8 mouse cellular contexts compared by ENCODE assay signal in genomic region chr1:41001154-41001949, GRCm38 (mm10).
DNase-seq lines count a peak whose midpoint lies in the region; ATAC-seq and TF ChIP-seq lines count a peak whose summit lies in the region.

No protein-coding gene starts in this region.

- H3K27me3 ChIP-seq in liver, adult 2 months (ENCODE audit: control insufficient read depth, insufficient read depth, low read length): no peaks in the 10 kb centered on the region
- H3K27me3 ChIP-seq in liver, embryonic 12.5 days (replicated peaks): no peaks in the 10 kb centered on the region
- no peaks in the 10 kb centered on the region for H3K27me3 ChIP-seq in hindbrain, embryonic 15.5 days

- H3K9me3 ChIP-seq in liver, embryonic 12.5 days (replicated peaks): no peaks in the 10 kb centered on the region
- H3K9me3 ChIP-seq in hindbrain, embryonic 15.5 days: no peaks in the 10 kb centered on the region

- H3K79me2 ChIP-seq in liver, adult 2 months (ENCODE audit: control insufficient read depth, insufficient read depth, low read length): no peaks in the 10 kb centered on the region

- TF ChIP-seq CTCF in liver, adult 2 months (IDR thresholded peaks at IDR 0.05; ENCODE audit: low read depth, low read length): peak; percentile 9; the same call in 1 of the 2 replicates

- no peak overlapping the region for H3K27ac ChIP-seq in liver, adult 2 months (replicated peaks; ENCODE audit: insufficient read depth, low read depth, low read length)
- no peak overlapping the region for H3K27ac ChIP-seq in liver, embryonic 12.5 days
- H3K27ac ChIP-seq in hindbrain, embryonic 15.5 days (replicated peaks): no peak overlapping the region

- no peak overlapping the region for H3K4me3 ChIP-seq in liver, adult 2 months (ENCODE audit: insufficient read depth, low read depth, low read length)
- H3K4me3 ChIP-seq in liver, embryonic 12.5 days: no peak overlapping the region
- no peak overlapping the region for H3K4me3 ChIP-seq in hindbrain, embryonic 15.5 days

- no peak overlapping the region for H3K9ac ChIP-seq in liver, adult 2 months (ENCODE audit: low read depth, low read length)
- no peak overlapping the region for H3K9ac ChIP-seq in liver, embryonic 12.5 days
- H3K9ac ChIP-seq in hindbrain, embryonic 15.5 days: no peak overlapping the region

- DNase-seq in liver, adult 2 months (ENCODE audit: extremely low read depth, low read depth, low spot score): no peak
- DNase-seq in embryo, embryonic 11.5 days (ENCODE audit: low read depth, low spot score): peak; percentile 20
- DNase-seq in left cerebral cortex, postnatal 36 days (ENCODE audit: low spot score in 2 of 2): peak; percentile 53 to 54
- DNase-seq in right cerebral cortex, adult 2 months (ENCODE audit: low spot score in 2 of 2): peak; percentile 63 to 69
- DNase-seq in c-Kit-positive CD71-positive TER-119-positive erythroid progenitor cells, embryonic 14.5 days (ENCODE audit: low spot score): no peak
- no peak for DNase-seq in heart, adult 9 months (ENCODE audit: low spot score in 2 of 2)

- TF ChIP-seq POLR2A in liver, adult 2 months (IDR thresholded peaks at IDR 0.05; ENCODE audit: extremely low read depth, insufficient read depth, low read length): no peak

- H3K36me3 ChIP-seq in liver, adult 2 months (ENCODE audit: control insufficient read depth, insufficient read depth, low read length): no peaks in the 10 kb centered on the region
- H3K36me3 ChIP-seq in liver, embryonic 12.5 days: no peaks in the 10 kb centered on the region
- H3K36me3 ChIP-seq in hindbrain, embryonic 15.5 days: no peaks in the 10 kb centered on the region

- intact Hi-C loops in left cerebral cortex, postnatal 36 days (cut with DNase I): no loop called here

- H3K4me1 ChIP-seq in liver, adult 2 months (ENCODE audit: control insufficient read depth, insufficient read depth, low read length): no peaks in the 10 kb centered on the region
- no peaks in the 10 kb centered on the region for H3K4me1 ChIP-seq in liver, embryonic 12.5 days
- no peaks in the 10 kb centered on the region for H3K4me1 ChIP-seq in hindbrain, embryonic 15.5 days (replicated peaks)

- 58% methylated on average over 13 of the region's 13 CpGs for WGBS in liver, adult 2 months
- 60% methylated on average over 13 of the region's 13 CpGs for WGBS in liver, embryonic 12.5 days (ENCODE audit: insufficient replicate concordance)
- 46% methylated on average over 13 of the region's 13 CpGs for WGBS in hindbrain, embryonic 15.5 days

- no peak overlapping the region for H3K4me2 ChIP-seq in liver, embryonic 12.5 days
- no peak overlapping the region for H3K4me2 ChIP-seq in hindbrain, embryonic 15.5 days

- no peak for ATAC-seq in liver, embryonic 12.5 days
- ATAC-seq in hindbrain, embryonic 15.5 days (ENCODE audit: low FRiP score, low read depth): 0 out of 2 replicates have a peak, but pooled peaks have one; percentile 69

Comparison
In these comparisons a context has a peak if more than half of its experiments do, and no peak if none do; other contexts are left out.
1. DNase-seq: peak in embryo, embryonic 11.5 days (single experiment), left cerebral cortex, postnatal 36 days (2 of 2) and right cerebral cortex, adult 2 months (2 of 2); none in liver, adult 2 months (single experiment), c-Kit-positive CD71-positive TER-119-positive erythroid progenitor cells, embryonic 14.5 days (single experiment) and heart, adult 9 months (0 of 2).